Mouse (Mus musculus): Measurements from ENCODE around the gene Tmem132c.

The Tmem132c gene

GRCm38 (mm10) chr5:127241136-127241924 is at the start of gene Tmem132c:
Gene Tmem132c, plus strand, starts transcription at chr5:127241808.
- in situ Hi-C loops (cut with MboI; ENCODE audit: low sequenced_read_pairs) = no loop called here

DNA sequence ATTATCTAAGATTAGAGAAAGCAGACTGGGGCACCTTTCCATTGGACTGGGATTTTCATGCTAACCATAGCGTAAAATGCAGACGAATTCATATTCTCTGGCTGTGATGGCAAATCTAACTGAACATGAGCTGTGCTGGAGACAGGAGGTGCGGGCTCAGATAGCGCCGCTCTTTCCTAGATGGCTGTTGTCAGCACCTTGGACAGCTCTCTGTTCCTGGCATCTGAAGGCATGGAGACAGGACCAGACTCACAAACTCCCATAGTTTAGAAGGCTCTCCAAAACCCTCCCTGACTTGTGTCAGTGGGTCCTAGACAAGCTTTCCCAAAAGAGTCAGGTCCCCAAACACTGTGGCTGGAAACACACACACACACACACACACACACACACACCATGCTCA is 49.7 kb upstream of the Tmem132c start:
- in situ Hi-C loops (cut with MboI; ENCODE audit: low sequenced_read_pairs) = no loop called here

GRCm38 (mm10) chr5:127198850-127199249 is 42.8 kb upstream of the Tmem132c start:
- in situ Hi-C loops (cut with MboI; ENCODE audit: low sequenced_read_pairs) = no loop called here

GRCm38 (mm10) chr5:127204881-127205280 is 36.7 kb upstream of the Tmem132c start:
- in situ Hi-C loops (cut with MboI; ENCODE audit: low sequenced_read_pairs) = no loop called here

GRCm38 (mm10) chr5:127216389-127216788 is 25.2 kb upstream of the Tmem132c start:
- in situ Hi-C loops (cut with MboI; ENCODE audit: low sequenced_read_pairs) = no loop called here

GRCm38 (mm10) chr5:127217725-127218124 is 23.9 kb upstream of the Tmem132c start:
- in situ Hi-C loops (cut with MboI; ENCODE audit: low sequenced_read_pairs) = no loop called here

DNA sequence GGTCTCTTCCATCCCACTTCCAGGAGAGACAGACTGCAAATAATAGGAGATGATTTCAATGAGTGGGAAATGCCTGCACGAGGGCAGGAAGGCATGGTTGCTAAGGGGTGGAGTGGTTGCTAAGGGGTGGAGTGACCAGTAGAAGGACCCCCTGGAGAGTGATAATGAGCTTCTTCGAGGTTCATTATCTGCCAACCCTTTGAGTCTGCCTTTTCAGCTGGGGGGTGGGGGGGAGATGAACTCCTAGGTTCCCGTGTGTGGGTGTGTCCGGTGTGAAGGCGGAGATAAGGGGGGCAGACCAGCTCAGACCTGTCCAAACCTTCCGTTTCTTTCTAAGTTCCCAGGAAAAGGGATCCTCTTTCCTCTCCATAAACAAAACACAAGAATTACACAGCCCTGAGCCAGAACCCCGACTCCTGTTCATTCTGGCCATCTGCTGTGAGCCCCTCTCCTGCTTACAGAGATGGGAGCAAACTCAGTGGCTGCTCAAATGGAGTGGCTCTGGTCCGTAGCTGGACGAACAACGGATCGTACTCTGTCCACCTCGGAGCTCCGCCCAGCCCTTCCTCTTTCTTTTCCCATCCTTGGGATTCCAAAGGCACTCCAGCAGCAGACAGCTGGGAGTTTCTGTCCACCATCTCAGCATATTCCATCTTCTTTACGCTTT is 13.5 kb upstream of the Tmem132c start:
- in situ Hi-C loops (cut with MboI; ENCODE audit: low sequenced_read_pairs) = no loop called here

GRCm38 (mm10) chr5:127234715-127235114 is 6.9 kb upstream of the Tmem132c start:
- in situ Hi-C loops (cut with MboI; ENCODE audit: low sequenced_read_pairs) = no loop called here

GRCm38 (mm10) chr5:127235203-127235602 is 6.4 kb upstream of the Tmem132c start:
- in situ Hi-C loops (cut with MboI; ENCODE audit: low sequenced_read_pairs) = no loop called here

DNA sequence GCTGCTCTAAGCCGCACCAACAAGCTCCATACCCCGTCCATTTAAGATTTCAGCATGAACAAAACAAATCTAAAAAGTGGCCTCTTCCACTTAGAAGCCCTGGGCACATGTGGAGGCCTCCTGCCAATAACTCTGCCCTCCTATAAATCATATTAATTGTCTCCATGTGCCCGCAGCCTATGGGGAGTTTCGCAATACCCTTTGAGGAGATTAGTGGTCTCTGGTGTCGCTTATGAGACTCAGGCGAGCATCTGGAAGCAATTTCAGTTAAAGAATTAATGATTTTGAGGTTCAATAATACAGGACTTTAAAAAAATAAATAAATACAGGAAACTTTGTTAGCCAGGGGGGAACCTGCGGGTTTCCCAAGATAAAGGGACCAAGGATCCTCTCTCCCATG is 1.9 kb upstream of the Tmem132c start:
- in situ Hi-C loops (cut with MboI; ENCODE audit: low sequenced_read_pairs) = no loop called here

- in situ Hi-C loops (cut with MboI; ENCODE audit: low sequenced_read_pairs) = no loop called here
Observed at GRCm38 (mm10) chr5:127240646-127241045, 962 bp upstream of the Tmem132c start.

GRCm38 (mm10) chr5:127241925-127242762 is 536 bp downstream of the Tmem132c start:
- in situ Hi-C loops (cut with MboI; ENCODE audit: low sequenced_read_pairs) = no loop called here

DNA sequence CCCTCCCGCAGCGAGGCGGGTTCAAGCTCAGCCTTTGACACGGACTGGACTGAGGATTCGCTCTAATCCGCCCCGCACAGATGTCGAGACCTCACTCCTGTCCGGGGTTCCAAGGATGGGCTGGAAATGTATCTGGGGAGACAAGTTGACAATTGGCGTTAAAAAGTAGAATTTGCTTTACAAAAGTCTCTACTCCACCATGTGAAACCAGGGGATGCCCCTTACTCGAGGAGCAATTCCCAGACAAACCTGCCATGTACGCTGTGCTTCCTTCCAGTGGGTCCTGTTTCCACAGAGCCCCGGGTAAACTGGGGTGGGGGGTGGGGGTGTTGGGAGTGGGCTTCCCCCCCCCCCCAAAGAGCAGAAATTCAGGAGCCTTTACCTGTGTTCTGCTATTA is 1.2 kb downstream of the Tmem132c start:
- in situ Hi-C loops (cut with MboI; ENCODE audit: low sequenced_read_pairs) = no loop called here

- in situ Hi-C loops (cut with MboI; ENCODE audit: low sequenced_read_pairs) = no loop called here
Observed at GRCm38 (mm10) chr5:127243209-127243608, 1.6 kb downstream of the Tmem132c start.

DNA sequence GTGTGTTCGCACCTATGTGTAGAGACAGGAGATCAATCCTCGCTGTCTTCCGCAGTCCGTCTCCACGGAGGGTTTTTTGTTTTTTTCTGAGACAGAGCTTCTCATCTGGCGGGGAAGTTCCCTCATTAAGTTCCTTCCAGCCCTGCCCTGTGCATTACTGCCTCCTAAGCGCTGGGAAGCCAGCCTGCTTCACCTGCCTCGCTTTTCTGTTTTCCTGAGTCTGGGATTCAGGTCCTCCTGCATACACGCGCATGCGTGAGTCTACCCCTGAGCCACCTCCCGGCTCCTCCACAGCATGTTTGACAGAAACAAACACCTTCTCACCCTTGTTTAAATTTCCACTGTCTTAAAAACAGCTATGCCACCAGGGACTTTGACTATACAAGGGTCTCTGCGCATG is 2.0 kb downstream of the Tmem132c start:
- in situ Hi-C loops (cut with MboI; ENCODE audit: low sequenced_read_pairs) = no loop called here

DNA sequence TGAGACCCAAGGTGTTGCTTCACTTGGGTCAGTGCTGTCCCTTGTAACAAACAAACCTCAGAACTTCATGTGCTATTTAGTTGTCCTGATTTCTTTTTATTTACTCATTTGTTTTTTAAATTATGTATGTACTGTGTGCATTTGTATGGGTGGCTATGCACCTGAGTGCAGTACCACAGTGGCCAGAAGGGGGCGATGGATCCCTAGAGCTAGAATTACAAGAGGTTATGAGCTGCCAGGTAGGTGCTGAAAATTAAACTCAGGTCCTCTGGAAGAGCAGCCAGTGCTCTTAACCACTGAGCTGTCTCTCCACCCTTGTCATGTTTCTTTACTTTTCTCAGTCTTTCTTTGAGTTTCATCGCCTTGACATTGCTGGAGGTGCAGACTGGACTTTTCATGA is 11.7 kb downstream of the Tmem132c start:
- in situ Hi-C loops (cut with MboI; ENCODE audit: low sequenced_read_pairs) = no loop called here

GRCm38 (mm10) chr5:127256947-127257610 is 15.5 kb downstream of the Tmem132c start:
- in situ Hi-C loops (cut with MboI; ENCODE audit: low sequenced_read_pairs) = no loop called here

- in situ Hi-C loops (cut with MboI; ENCODE audit: low sequenced_read_pairs) = no loop called here
Observed at GRCm38 (mm10) chr5:127262136-127262535, 20.5 kb downstream of the Tmem132c start.

- in situ Hi-C loops (cut with MboI; ENCODE audit: low sequenced_read_pairs) = no loop called here
Observed at GRCm38 (mm10) chr5:127271145-127271544, 29.5 kb downstream of the Tmem132c start.

DNA sequence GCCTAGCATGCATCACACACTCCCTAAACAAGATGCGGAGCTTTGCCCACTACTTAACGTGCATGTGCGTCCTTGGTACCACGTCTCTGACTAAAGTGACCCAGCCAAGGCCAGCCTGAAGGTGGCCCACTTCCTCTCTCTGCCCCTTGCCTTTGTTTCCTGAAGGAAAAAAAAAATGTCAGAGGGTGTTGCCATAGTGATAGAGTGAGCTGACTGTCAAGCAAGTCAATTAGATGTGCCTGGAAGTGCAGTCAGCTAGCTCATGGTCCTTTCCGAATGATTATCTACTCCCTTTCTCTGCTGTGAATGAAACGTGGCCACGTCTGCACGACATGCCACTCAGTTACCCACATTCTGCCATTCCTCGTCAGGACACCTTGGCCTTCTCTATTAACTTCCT is 37.9 kb downstream of the Tmem132c start:
- in situ Hi-C loops (cut with MboI; ENCODE audit: low sequenced_read_pairs) = no loop called here

DNA sequence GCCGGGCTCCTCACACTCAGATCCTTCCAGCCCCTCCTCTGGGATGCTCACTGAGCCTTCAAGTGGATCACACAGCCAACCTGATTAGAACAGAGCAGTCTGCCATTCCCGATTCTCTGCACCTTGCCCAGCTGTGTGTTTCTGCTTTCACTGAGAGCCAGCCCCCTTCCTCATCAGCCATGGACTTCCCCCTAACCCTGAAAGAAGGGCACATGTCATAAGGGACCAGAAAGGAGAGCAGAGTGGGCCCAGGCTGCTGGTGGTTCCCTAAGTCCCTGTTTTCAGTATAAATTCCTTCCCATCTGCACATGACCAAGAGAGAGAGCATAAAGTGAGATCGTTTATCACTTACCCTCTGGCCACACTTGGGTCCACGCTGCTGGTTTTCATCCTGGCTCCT is 39.6 kb downstream of the Tmem132c start:
- in situ Hi-C loops (cut with MboI; ENCODE audit: low sequenced_read_pairs) = no loop called here
